Mouse (Mus musculus): ENCODE measurements around the gene Napa. TPM values are rescaled to one million over a fixed set of nuclear protein-coding genes. Genes with fewer than 3 reads are reported as not detected.
A peak's percentile ranks its signal among the peaks of the same experiment; 100 is the strongest.

The Napa gene
- polyA plus RNA-seq, 1 experiment from 2014 or later, result 156 TPM

GRCm38 (mm10) chr7:16153522-16153921 lies 55.3 kb downstream of the Napa start:
- peak; percentile 81 for DNase-seq (ENCODE audit: low spot score)
- Histone ChIP-seq H3K9me3 (ENCODE audit: control insufficient read depth, low read length) (no peaks in the 10 kb centered on the region), H3K4me3 (ENCODE audit: low read depth, low read length) (no peak overlapping the region), H3K27me3 (ENCODE audit: control insufficient read depth, insufficient read depth, low read length) (peaks cover 5% of the 10 kb centered on the region), H3K36me3 (ENCODE audit: control insufficient read depth, insufficient read depth, low read length) (no peaks in the 10 kb centered on the region), H3K27ac (ENCODE audit: low read depth, low read length) (no peak overlapping the region), H3K9ac (ENCODE audit: low read length) (no peak overlapping the region), H3K4me1 (replicated peaks; ENCODE audit: control insufficient read depth, insufficient read depth, low read length) (no peaks in the 10 kb centered on the region), H3K4me2 (ENCODE audit: low read depth, low read length, severe bottlenecking) (no peak overlapping the region)
- WGBS, result 21% methylated on average over 10 of the region's 10 CpGs
- ATAC-seq (replicated peaks; ENCODE audit: low FRiP score), result peak; percentile 89

GRCm38 (mm10) chr7:16155132-16155872 lies 57.0 kb downstream of the Napa start:
- Histone ChIP-seq H3K4me3 (ENCODE audit: low read depth, low read length) (no peak overlapping the region), H3K4me1 (replicated peaks; ENCODE audit: control insufficient read depth, insufficient read depth, low read length) (no peaks in the 10 kb centered on the region), H3K4me2 (ENCODE audit: low read depth, low read length, severe bottlenecking) (no peak overlapping the region), H3K36me3 (ENCODE audit: control insufficient read depth, insufficient read depth, low read length) (no peaks in the 10 kb centered on the region), H3K27ac (ENCODE audit: low read depth, low read length) (no peak overlapping the region), H3K9me3 (ENCODE audit: control insufficient read depth, low read length) (no peaks in the 10 kb centered on the region), H3K27me3 (ENCODE audit: control insufficient read depth, insufficient read depth, low read length) (peaks cover 14% of the 10 kb centered on the region), H3K9ac (ENCODE audit: low read length) (no peak overlapping the region)
- 76% methylated on average over 9 of the region's 9 CpGs for WGBS
- no peak for ATAC-seq (replicated peaks; ENCODE audit: low FRiP score)
- no peak for DNase-seq (ENCODE audit: low spot score)

DNA sequence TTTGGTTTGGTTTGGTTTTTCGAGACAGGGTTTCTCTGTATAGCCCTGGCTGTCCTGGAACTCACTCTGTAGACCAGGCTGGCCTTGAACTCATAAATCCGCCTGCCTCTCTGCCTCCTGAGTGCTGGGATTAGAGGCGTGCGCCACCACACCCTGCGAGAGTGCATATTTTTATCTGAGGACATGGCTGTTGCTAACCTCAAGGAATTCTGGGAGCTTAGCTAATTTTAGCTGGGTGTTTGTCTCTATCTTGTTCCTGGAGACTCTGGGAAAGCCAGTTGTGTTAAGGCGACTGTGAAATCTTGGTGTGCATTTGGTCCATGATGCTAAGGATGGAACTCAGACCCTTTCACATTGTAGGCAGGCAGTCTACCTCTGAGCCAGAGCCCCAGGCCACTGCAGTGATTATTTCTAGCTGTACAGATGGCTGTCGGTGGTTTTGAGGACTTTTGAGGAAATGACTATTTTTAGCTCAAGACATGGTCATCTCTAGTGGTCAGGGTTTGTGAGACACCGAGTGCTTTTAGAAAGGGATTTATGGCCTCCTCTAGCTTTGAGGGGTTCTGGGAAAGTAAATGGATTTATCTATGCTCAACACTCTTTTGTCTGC lies 58.0 kb downstream of the Napa start:
- ATAC-seq (replicated peaks; ENCODE audit: low FRiP score) (no peak), DNase-seq (ENCODE audit: low spot score) (no peak)
- no peak overlapping the region for H3K9ac ChIP-seq (ENCODE audit: low read length)
- no peaks in the 10 kb centered on the region for H3K4me1 ChIP-seq (replicated peaks; ENCODE audit: control insufficient read depth, insufficient read depth, low read length)
- peaks cover 14% of the 10 kb centered on the region for H3K27me3 ChIP-seq (ENCODE audit: control insufficient read depth, insufficient read depth, low read length)
- no peak overlapping the region for H3K27ac ChIP-seq (ENCODE audit: low read depth, low read length)
- H3K4me2 ChIP-seq (ENCODE audit: low read depth, low read length, severe bottlenecking), result no peak overlapping the region
- no peaks in the 10 kb centered on the region for H3K36me3 ChIP-seq (ENCODE audit: control insufficient read depth, insufficient read depth, low read length)
- no peak overlapping the region for H3K4me3 ChIP-seq (ENCODE audit: low read depth, low read length)
- WGBS, result 81% methylated on average over 8 of the region's 8 CpGs
- H3K9me3 ChIP-seq (ENCODE audit: control insufficient read depth, low read length), result no peaks in the 10 kb centered on the region

DNA sequence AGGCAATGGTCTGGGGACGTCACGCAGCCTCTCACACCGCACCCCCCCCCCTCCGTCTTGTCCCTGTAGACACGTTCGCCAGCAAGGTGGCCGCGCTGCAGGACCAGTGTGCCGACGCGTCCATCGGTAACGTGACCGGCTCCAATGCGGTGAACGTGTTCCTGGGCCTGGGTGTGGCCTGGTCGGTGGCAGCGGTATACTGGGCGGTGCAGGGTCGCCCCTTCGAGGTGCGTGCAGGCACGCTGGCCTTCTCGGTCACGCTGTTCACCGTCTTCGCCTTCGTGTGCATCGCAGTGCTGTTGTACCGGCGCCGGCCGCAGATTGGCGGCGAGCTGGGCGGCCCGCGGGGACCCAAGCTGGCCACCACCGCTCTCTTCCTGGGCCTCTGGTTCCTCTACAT lies 60.5 kb downstream of the Napa start:
- no peak for ATAC-seq (replicated peaks; ENCODE audit: low FRiP score)
- Histone ChIP-seq H3K9ac (ENCODE audit: low read length) (peak overlapping the region; percentile 20), H3K4me2 (ENCODE audit: low read depth, low read length, severe bottlenecking) (peak overlapping the region; percentile 26; the same call in 1 of the 2 replicates), H3K27ac (ENCODE audit: low read depth, low read length) (no peak overlapping the region), H3K4me1 (replicated peaks; ENCODE audit: control insufficient read depth, insufficient read depth, low read length) (no peaks in the 10 kb centered on the region), H3K36me3 (ENCODE audit: control insufficient read depth, insufficient read depth, low read length) (no peaks in the 10 kb centered on the region), H3K27me3 (ENCODE audit: control insufficient read depth, insufficient read depth, low read length) (peaks cover 14% of the 10 kb centered on the region), H3K9me3 (ENCODE audit: control insufficient read depth, low read length) (no peaks in the 10 kb centered on the region), H3K4me3 (ENCODE audit: low read depth, low read length) (0 out of 2 replicates have a peak overlapping the region, but pooled peaks have one; percentile 11)
- no peak for DNase-seq (ENCODE audit: low spot score)
- WGBS, result 6% methylated on average over 39 of the region's 39 CpGs

- H3K27ac ChIP-seq (ENCODE audit: low read depth, low read length), result no peak overlapping the region
- WGBS, result 70% methylated on average over 3 of the region's 3 CpGs
- DNase-seq (ENCODE audit: low spot score) (no peak), ATAC-seq (replicated peaks; ENCODE audit: low FRiP score) (no peak)
- H3K4me3 ChIP-seq (ENCODE audit: low read depth, low read length), result no peak overlapping the region
- H3K9ac ChIP-seq (ENCODE audit: low read length), result no peak overlapping the region
- peaks cover 14% of the 10 kb centered on the region for H3K27me3 ChIP-seq (ENCODE audit: control insufficient read depth, insufficient read depth, low read length)
- no peaks in the 10 kb centered on the region for H3K4me1 ChIP-seq (replicated peaks; ENCODE audit: control insufficient read depth, insufficient read depth, low read length)
- no peak overlapping the region for H3K4me2 ChIP-seq (ENCODE audit: low read depth, low read length, severe bottlenecking)
- H3K9me3 ChIP-seq (ENCODE audit: control insufficient read depth, low read length), result no peaks in the 10 kb centered on the region
- no peaks in the 10 kb centered on the region for H3K36me3 ChIP-seq (ENCODE audit: control insufficient read depth, insufficient read depth, low read length)
Measured at GRCm38 (mm10) chr7:16160702-16161101, 62.4 kb downstream of the Napa start.

- 91% methylated on average over 9 of the region's 9 CpGs for WGBS
- Histone ChIP-seq H3K27ac (ENCODE audit: low read depth, low read length) (no peak overlapping the region), H3K4me1 (replicated peaks; ENCODE audit: control insufficient read depth, insufficient read depth, low read length) (no peaks in the 10 kb centered on the region), H3K4me2 (ENCODE audit: low read depth, low read length, severe bottlenecking) (no peak overlapping the region), H3K9ac (ENCODE audit: low read length) (no peak overlapping the region), H3K9me3 (ENCODE audit: control insufficient read depth, low read length) (no peaks in the 10 kb centered on the region), H3K27me3 (ENCODE audit: control insufficient read depth, insufficient read depth, low read length) (peaks cover 14% of the 10 kb centered on the region), H3K36me3 (ENCODE audit: control insufficient read depth, insufficient read depth, low read length) (no peaks in the 10 kb centered on the region), H3K4me3 (ENCODE audit: low read depth, low read length) (no peak overlapping the region)
- DNase-seq (ENCODE audit: low spot score), result no peak
- no peak for ATAC-seq (replicated peaks; ENCODE audit: low FRiP score)
Measured at GRCm38 (mm10) chr7:16161302-16161701, 63.0 kb downstream of the Napa start.

DNA sequence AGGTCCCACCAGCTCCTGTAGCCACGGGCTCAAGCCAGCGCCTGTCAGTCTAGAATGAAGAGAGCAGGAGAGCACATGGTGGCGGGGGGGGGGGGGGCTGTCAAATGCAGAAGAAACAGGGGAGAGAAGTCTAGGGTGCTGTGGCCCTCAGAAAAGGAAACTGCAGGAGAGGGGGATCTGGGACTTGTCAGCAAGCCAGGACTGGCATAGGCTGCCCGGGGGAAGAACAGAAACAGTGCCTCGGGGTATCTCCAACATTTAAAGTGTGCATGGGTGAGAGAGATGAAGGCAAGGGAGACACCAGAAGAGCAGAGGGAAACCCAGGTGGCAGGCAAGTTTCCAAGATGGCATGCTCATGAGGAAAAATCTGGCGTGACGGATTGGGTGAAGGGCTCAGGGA lies 63.8 kb downstream of the Napa start:
- ATAC-seq (replicated peaks; ENCODE audit: low FRiP score) (no peak), DNase-seq (ENCODE audit: low spot score) (no peak)
- no peak overlapping the region for H3K9ac ChIP-seq (ENCODE audit: low read length)
- 82% methylated on average over 7 of the region's 7 CpGs for WGBS
- no peak overlapping the region for H3K4me3 ChIP-seq (ENCODE audit: low read depth, low read length)
- H3K4me2 ChIP-seq (ENCODE audit: low read depth, low read length, severe bottlenecking), result no peak overlapping the region
- no peak overlapping the region for H3K27ac ChIP-seq (ENCODE audit: low read depth, low read length)
- no peaks in the 10 kb centered on the region for H3K36me3 ChIP-seq (ENCODE audit: control insufficient read depth, insufficient read depth, low read length)
- no peaks in the 10 kb centered on the region for H3K4me1 ChIP-seq (replicated peaks; ENCODE audit: control insufficient read depth, insufficient read depth, low read length)
- H3K27me3 ChIP-seq (ENCODE audit: control insufficient read depth, insufficient read depth, low read length), result peaks cover 14% of the 10 kb centered on the region
- H3K9me3 ChIP-seq (ENCODE audit: control insufficient read depth, low read length), result no peaks in the 10 kb centered on the region
